Mouse (Mus musculus) lung, adult 2 months (tissue): ENCODE measurements around the gene Kmt5c.

Experiments
- CTCF ChIP-seq: fragments of 200-500 bp; IDR thresholded peaks from 2 replicates; pipeline ENCODE4 v1.5.1; 2011; ENCODE audit warnings: mild to moderate bottlenecking, low read length, control low read depth; ENCODE audit not compliant: insufficient read depth
- POLR2A ChIP-seq: fragments of 200-500 bp; IDR thresholded peaks from 2 replicates; pipeline ENCODE4 v1.6.1; 2011; ENCODE audit warnings: low read depth, mild to moderate bottlenecking, control low read depth, low read length, borderline replicate concordance; ENCODE audit errors: extremely low read depth

DNA sequence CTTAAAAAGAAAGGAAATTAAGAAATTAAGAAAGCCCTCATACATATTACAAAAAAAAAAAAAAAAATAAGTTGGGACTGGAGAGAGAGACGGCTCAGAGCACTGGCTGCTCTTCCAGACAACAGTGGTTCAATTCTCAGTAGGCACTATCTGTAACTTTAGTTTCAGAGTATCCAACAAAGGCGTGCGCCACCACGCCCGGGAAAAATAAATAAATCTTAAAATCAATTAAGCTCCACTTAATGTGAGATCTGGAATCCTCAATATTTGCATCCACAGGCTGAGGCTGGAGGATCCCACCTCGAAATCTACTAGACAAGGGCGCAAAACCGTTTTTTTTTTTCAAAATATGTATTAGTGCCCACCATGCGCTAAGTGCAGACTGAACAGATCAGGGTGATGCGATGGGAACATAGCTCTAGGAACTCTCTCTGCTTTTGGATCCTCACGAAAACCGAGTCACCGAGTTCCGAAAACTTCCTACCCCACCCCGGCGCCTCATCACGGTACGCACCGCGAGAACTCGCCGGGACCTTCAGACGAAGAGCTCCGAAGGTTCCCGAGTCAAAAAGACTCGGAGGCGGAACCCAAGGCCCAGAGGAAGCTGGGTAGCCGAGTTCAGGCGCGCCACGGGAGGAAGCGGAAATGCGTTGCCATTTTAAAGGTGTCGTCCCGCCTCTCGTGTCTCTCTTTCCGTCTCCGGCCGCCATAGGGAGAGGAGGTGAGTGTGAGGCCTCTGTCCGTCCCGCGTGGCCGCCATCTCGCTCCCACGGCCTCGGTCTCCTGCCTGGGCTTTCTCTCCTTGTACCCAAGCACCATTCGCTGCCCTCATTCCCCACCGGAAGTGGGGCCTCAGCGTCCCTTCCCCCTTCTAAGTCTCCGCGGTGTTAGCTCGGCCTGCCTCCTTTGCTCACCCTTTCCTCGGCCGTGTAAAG, 52.6 kb downstream of the Kmt5c start, which contains the start of gene Rpl28:
- TF ChIP-seq CTCF (no peak), POLR2A (peak; percentile 93)
